Mouse (Mus musculus): ENCODE results near the gene Try4. TPM values are rescaled to one million over a fixed set of nuclear protein-coding genes. Genes with fewer than 3 reads are reported as not detected.
"Not testable (repeated sequence)": the region's sequence is repeated elsewhere in the genome, so short reads cannot be mapped to it uniquely, and the experiment has no call there.

Gene Try4
- not detected in 2 replicates for total RNA-seq (2017)

DNA sequence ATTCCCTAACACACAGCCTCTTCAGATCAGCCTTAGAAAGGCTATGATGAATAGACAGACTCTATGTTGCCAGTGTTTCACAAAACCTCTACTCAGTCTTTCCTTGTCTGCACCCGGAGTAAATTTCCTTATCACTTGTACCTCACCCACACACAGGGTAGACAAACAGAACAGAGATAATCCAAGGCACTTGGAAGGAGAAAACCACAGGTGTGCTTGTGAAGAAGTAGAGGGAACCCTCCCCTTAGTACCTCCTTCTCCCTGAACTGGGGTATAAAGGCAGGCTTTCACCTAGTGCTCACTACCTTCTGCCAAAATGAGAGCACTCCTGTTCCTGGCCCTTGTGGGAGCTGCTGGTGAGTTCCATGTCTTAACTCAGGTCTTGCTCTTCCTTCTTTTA is at the start of gene Try4:
Gene Try4, plus strand, starts transcription at position 301 of the 400 bp plus-strand sequence.
- no peak for ATAC-seq (replicated peaks in 1 of 2; ENCODE audit: insufficient read depth in 1 of 2, low FRiP score in 2 of 2, low TSS enrichment in 1 of 2, low read depth in 1 of 2, poor library complexity in 2 of 2, severe bottlenecking in 2 of 2)

DNA sequence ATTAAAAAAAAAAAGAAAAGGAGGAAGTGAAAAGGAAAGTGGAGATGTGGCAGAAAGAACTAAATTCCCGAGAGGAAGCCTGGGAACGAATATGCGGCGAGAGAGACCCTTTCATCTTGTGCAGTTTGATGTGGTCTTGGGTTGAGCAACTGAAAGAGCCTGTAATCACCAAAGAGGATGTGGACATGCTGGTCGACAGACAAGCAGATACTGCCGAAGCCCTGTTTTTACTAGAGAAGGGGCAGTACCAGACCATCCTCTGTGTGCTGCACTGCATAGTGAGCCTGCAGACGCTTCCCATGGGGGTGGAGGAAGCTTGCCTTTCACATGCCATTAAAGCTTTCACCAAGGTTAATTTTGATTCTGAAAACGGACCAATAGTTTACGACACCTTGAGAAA is 48.8 kb upstream of the Try4 start:
- ATAC-seq (replicated peaks in 1 of 2; ENCODE audit: insufficient read depth in 1 of 2, low FRiP score in 2 of 2, low TSS enrichment in 1 of 2, low read depth in 1 of 2, poor library complexity in 2 of 2, severe bottlenecking in 2 of 2), result not testable (repeated sequence)

DNA sequence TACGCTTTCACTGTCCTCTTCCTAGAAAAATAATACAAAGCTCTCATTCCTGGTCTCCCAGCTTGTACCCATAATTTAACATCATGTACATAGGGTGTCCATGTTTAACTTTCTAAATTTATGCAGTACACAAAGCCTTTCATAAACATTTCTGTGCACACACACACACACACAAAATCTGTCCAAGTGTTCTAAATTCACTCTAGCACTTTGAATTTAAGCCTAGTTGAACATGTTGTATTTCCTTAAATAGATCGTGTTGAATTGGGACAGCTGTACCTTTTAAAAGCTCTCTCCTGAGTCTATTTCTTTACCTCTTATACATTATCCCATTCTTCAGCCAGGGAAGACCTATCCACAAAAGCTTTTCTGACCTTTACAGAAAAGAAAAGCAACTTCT is 45.6 kb upstream of the Try4 start:
- no peak for ATAC-seq (replicated peaks in 1 of 2; ENCODE audit: insufficient read depth in 1 of 2, low FRiP score in 2 of 2, low TSS enrichment in 1 of 2, low read depth in 1 of 2, poor library complexity in 2 of 2, severe bottlenecking in 2 of 2)

DNA sequence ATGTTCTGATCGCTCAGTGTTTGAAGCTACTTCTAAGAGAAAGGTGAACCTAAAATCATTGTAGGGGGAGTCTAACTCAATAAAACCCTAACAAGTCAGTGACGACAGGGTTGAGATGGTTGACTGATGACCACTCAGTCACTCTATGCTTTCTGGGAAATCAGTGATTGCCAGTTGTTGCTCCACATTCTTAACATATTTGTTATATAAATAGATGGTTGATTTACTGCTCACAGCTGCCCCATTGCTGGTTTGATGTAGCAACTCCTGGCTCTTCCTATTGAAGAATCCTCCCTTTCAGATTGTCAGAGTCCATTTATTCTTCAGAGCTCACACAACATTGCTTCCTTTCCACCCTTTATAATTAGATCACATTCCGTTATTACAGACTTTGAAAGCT is 44.6 kb upstream of the Try4 start:
- no peak for ATAC-seq (replicated peaks in 1 of 2; ENCODE audit: insufficient read depth in 1 of 2, low FRiP score in 2 of 2, low TSS enrichment in 1 of 2, low read depth in 1 of 2, poor library complexity in 2 of 2, severe bottlenecking in 2 of 2)

DNA sequence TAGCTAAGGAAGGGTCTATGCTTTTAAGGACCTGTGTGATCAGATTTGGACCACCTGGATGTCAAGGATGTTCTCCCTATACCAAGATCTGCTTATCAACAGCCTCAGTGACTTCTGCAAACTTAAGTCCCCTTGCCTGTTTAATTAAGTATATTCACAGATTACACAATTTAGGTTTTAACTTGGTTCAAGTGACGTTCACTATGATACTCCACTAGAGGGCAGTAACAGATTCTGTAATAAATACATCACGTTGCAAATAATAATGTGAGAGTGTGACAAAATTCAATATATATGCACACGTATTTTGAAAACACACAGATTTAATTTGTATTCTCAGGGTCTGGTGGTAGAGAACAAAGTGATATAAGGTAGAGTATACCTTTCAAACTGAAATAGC is 39.3 kb upstream of the Try4 start:
- ATAC-seq (replicated peaks in 1 of 2; ENCODE audit: insufficient read depth in 1 of 2, low FRiP score in 2 of 2, low TSS enrichment in 1 of 2, low read depth in 1 of 2, poor library complexity in 2 of 2, severe bottlenecking in 2 of 2), result peak in 1 of 2 experiments; percentile 60; a peak in 1 of 4 replicates

DNA sequence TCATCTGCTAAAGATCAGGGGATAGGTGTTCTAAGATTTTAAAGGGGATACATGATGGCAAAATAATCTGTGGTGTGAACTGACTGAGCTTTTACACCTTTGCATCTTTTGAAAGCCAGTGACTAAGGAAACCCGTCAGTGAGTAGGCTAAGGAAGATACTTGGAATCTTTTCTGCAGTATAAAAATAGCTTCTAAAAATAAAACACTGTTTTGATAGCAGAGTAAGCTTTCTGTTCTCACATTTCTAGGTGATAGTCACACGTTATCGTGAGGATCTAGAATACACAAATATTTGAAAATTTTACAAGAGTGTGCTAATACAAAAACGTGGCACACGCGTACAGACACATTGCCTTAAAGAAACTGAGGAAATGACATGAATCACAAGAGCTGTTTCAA is 35.9 kb upstream of the Try4 start:
- no peak for ATAC-seq (replicated peaks in 1 of 2; ENCODE audit: insufficient read depth in 1 of 2, low FRiP score in 2 of 2, low TSS enrichment in 1 of 2, low read depth in 1 of 2, poor library complexity in 2 of 2, severe bottlenecking in 2 of 2)

DNA sequence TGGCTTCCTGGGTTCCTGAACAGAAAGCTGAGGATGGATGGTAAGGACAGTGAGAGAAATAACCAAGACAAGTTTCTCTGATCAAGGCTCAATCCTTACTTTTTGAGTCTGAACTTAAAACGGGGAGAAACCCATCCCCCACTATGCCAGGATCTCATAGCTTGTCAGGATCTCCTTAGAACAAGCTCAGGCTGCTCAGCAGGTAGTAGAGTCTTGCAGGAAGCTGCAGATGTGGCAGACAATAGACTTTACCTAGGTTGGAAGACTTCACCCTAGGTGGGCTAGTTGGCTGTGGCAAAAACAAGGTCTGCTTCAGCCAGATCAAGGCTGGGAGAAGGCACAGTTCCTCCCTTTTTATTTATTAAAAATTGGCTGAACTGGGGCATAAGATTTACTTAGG is 3.8 kb upstream of the Try4 start:
- ATAC-seq (replicated peaks in 1 of 2; ENCODE audit: insufficient read depth in 1 of 2, low FRiP score in 2 of 2, low TSS enrichment in 1 of 2, low read depth in 1 of 2, poor library complexity in 2 of 2, severe bottlenecking in 2 of 2), result no peak

DNA sequence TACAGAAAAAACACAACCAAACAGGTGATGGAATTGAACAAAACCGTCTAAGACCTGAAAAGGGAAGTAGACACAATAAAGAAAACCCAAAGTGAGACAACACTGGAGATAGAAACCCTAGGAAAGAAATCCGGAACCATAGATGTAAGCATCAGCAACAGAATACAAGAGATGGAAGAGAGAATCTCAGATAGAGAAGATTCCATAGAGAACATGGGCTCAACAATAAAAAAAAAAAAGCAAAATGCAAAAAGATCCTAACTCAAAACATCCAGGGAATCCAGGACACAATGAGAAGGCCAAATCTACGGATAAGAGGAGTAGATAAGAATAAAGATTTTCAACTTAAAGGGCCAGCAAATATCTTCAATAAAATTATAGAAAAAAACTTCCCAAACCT is 14.7 kb downstream of the Try4 start, which contains the start of gene Try5:
Gene Try5, minus strand, starts transcription at position 101 of the 400 bp plus-strand sequence.
- ATAC-seq (replicated peaks in 1 of 2; ENCODE audit: insufficient read depth in 1 of 2, low FRiP score in 2 of 2, low TSS enrichment in 1 of 2, low read depth in 1 of 2, poor library complexity in 2 of 2, severe bottlenecking in 2 of 2), result not testable (repeated sequence)

DNA sequence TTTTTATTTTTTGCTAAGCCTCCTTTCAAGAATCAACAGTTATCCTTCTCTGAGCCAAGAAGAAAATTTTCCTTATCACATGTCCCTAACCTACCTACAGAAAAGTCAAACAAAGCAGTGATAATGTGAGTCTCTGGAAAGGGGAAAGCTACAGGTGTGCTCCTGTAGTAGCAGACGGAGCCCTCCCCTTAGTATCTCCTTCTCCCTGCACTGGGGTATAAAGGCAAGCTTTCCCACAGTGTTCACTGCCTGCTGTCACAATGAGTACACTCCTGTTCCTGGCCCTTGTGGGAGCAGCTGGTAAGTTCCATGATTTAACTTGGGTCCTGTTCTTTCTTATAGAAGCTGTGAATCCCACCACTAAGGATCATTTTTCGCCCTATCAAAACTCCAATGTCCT is 51.9 kb downstream of the Try4 start, which contains the start of gene Try10:
Gene Try10, plus strand, starts transcription at position 174 of the 400 bp plus-strand sequence.
- no peak for ATAC-seq (replicated peaks in 1 of 2; ENCODE audit: insufficient read depth in 1 of 2, low FRiP score in 2 of 2, low TSS enrichment in 1 of 2, low read depth in 1 of 2, poor library complexity in 2 of 2, severe bottlenecking in 2 of 2)

Other genes with a start within 250 kb of the Try4 start
- not detected in 2 replicates for gene Try5, start 14.6 kb downstream of the Try4 start, total RNA-seq (2017)
- gene Try10, start 51.8 kb downstream of the Try4 start, total RNA-seq (2017), result not detected in 2 replicates
- gene Prss3, start 75.4 kb downstream of the Try4 start, total RNA-seq (2017), result not detected in 2 replicates
- not detected in 2 replicates for gene Gm5771, start 90.1 kb downstream of the Try4 start, total RNA-seq (2017)
- gene Gm10334, start 143.9 kb downstream of the Try4 start, total RNA-seq (2017), result not detected in 2 replicates
- gene Prss1, start 156.7 kb downstream of the Try4 start, total RNA-seq (2017), result not detected in 2 replicates
- gene Prss2, start 219.5 kb downstream of the Try4 start, total RNA-seq (2017), result not detected in 2 replicates

Measured in hematopoietic stem cell, adult 5-6 weeks (primary cell).